Mouse (Mus musculus): ENCODE measurements around the gene Znrf1.

- TF ChIP-seq CTCF (IDR thresholded peaks at IDR 0.05; ENCODE audit: extremely low read depth, insufficient read length, insufficient replicate concordance, low read depth, low read length) (no peak), POLR2A (IDR thresholded peaks at IDR 0.05; ENCODE audit: low read depth, low read length) (no peak)
Measured at GRCm38 (mm10) chr8:111526403-111527024, 9.4 kb upstream of the Znrf1 start.

Measured in small intestine, adult 2 months (tissue).